Mouse (Mus musculus): ENCODE results near the gene Mthfr.

DNA sequence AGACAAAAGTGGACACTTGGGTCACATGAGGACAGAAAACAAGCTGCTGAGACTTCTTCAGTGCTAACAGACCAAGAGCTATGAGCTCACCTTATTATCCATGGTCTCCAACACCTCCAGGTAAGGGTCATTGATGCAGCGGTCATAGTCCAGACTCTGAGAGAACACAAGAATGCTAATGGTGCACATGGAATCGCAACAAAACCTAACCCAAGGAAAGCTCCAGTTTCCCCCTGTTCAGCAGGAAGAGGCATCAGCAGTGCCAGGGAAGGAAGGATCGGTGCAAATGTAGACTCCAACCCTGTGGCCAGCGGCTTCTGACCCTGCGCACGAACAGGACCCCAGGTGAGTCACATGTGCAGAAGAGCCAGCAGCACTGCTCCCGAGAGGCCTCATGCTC lies 9.6 kb upstream of the Mthfr start:
- TF ChIP-seq GABPA (IDR thresholded peaks at IDR 0.05; ENCODE audit: insufficient replicate concordance, low read depth, low read length) (no peak), CTCF (conservative IDR thresholded peaks at IDR 0.05 in 1 of 2, IDR thresholded peaks at IDR 0.05 in 1 of 2; ENCODE audit: low read depth in 2 of 2, low read length in 2 of 2) (no peak), SMC3 (IDR thresholded peaks at IDR 0.05; ENCODE audit: low read depth, low read length) (no peak)

Data from CH12.LX (cell line).